Mouse (Mus musculus) spleen, adult 18-20 months (tissue): Measurements from ENCODE around the gene Igsf10.

ENCODE experiments used
- DNase-seq, 2 experiments: peaks; one replicate each; pipeline ENCODE4 v3.0.0; 2022; ENCODE audit warnings: mixed read lengths in 2 of 2

Igsf10 gene

GRCm38 (mm10) chr3:59290551-59290950 is 53.6 kb downstream of the Igsf10 start:
- no peak for DNase-seq

- no peak for DNase-seq
Measured at GRCm38 (mm10) chr3:59278620-59279019, 65.6 kb downstream of the Igsf10 start.

GRCm38 (mm10) chr3:59278254-59278533 is 66.0 kb downstream of the Igsf10 start:
- no peak for DNase-seq

GRCm38 (mm10) chr3:59277502-59278253 is 66.5 kb downstream of the Igsf10 start:
- no peak for DNase-seq

GRCm38 (mm10) chr3:59270811-59271210 is 73.4 kb downstream of the Igsf10 start:
- no peak for DNase-seq
